Mouse (Mus musculus) myocyte (in vitro differentiated cells): ENCODE results near the gene Nup210.

Source experiments
- CEBPB ChIP-seq: IDR thresholded peaks from 2 replicates; pipeline ENCODE4 v1.6.1; 2011; ENCODE audit warnings: mild to moderate bottlenecking, moderate library complexity; ENCODE audit not compliant: poor library complexity, insufficient read depth, severe bottlenecking
- MAX ChIP-seq: IDR thresholded peaks from one replicate; pipeline ENCODE4 v1.6.1; 2011; ENCODE audit warnings: low read depth, mild to moderate bottlenecking, control low read depth
- MYOD1 ChIP-seq, 3 experiments: IDR thresholded peaks; one replicate each; pipeline ENCODE4 v1.6.1; 2011; ENCODE audit warnings: control low read depth in 2 of 3, low read depth in 2 of 3, mild to moderate bottlenecking in 2 of 3, moderate library complexity in 1 of 3; ENCODE audit not compliant: insufficient read length in 2 of 3, control insufficient read depth in 1 of 3
- MYOG ChIP-seq, 3 experiments: IDR thresholded peaks; one replicate each; pipeline ENCODE4 v1.6.1; 2011; ENCODE audit warnings: control low read depth in 2 of 3, low read depth in 2 of 3, mild to moderate bottlenecking in 2 of 3; ENCODE audit not compliant: insufficient read length in 2 of 3, control insufficient read depth in 1 of 3, insufficient read depth in 1 of 3
- POLR2A ChIP-seq: IDR thresholded peaks from one replicate; pipeline ENCODE4 v1.6.1; 2011; ENCODE audit warnings: low read depth, mild to moderate bottlenecking, control low read depth, moderate library complexity; ENCODE audit not compliant: insufficient read length
- POLR2AphosphoS2 ChIP-seq: IDR thresholded peaks from one replicate; pipeline ENCODE4 v1.6.1; 2011; ENCODE audit warnings: low read depth, control low read depth; ENCODE audit not compliant: insufficient read length
- REST ChIP-seq: IDR thresholded peaks from one replicate; pipeline ENCODE4 v1.6.1; 2011; ENCODE audit warnings: mild to moderate bottlenecking, control low read depth, moderate library complexity; ENCODE audit not compliant: insufficient read depth, insufficient read length
- TCF3 ChIP-seq: IDR thresholded peaks from one replicate; pipeline ENCODE4 v1.6.1; 2011; ENCODE audit warnings: low read depth, control low read depth; ENCODE audit not compliant: insufficient read length
- USF1 ChIP-seq: IDR thresholded peaks from one replicate; pipeline ENCODE4 v1.6.1; 2011; ENCODE audit warnings: low read depth, mild to moderate bottlenecking, control low read depth, moderate library complexity

GRCm38 (mm10) chr6:91114716-91115115 lies 1.9 kb downstream of the Nup210 start:
- TF ChIP-seq POLR2A = no peak
- no peak for TF ChIP-seq POLR2AphosphoS2
- TF ChIP-seq MYOD1 (IDR thresholded peaks at IDR 0.05; ENCODE audit: control insufficient read depth in 1 of 3, insufficient read length in 2 of 3, low read depth in 2 of 3) = no peak
- no peak for TF ChIP-seq USF1
- no peak for TF ChIP-seq MAX
- no peak for TF ChIP-seq REST
- TF ChIP-seq MYOG (IDR thresholded peaks at IDR 0.05; ENCODE audit: control insufficient read depth in 1 of 3, insufficient read depth in 1 of 3, insufficient read length in 2 of 3, low read depth in 2 of 3) = no peak
- no peak for TF ChIP-seq TCF3
- no peak for TF ChIP-seq CEBPB
